Mouse (Mus musculus): Measurements from ENCODE around the gene Cacnb1. TPM values are rescaled to one million over a fixed set of nuclear protein-coding genes. Genes with fewer than 3 reads are reported as not detected.
A peak's percentile ranks its signal among the peaks of the same experiment; 100 is the strongest.

Gene Cacnb1
- polyA plus RNA-seq, 1 experiment: 6.1 TPM

- TF ChIP-seq MAX (IDR thresholded peaks at IDR 0.05): peak; percentile 73
- no peak for TF ChIP-seq MYOD1 (IDR thresholded peaks at IDR 0.05; ENCODE audit: control insufficient read depth, insufficient read length, low read depth)
- peak; percentile 88 for TF ChIP-seq CTCF (IDR thresholded peaks at IDR 0.05; ENCODE audit: control insufficient read depth, insufficient read depth, insufficient read length)
- peak; percentile 0 for TF ChIP-seq USF1 (IDR thresholded peaks at IDR 0.05; ENCODE audit: low read depth)
- no peak for TF ChIP-seq FOSL1 (IDR thresholded peaks at IDR 0.05; ENCODE audit: insufficient read depth, low read length, poor library complexity, severe bottlenecking)
- TF ChIP-seq CEBPB (IDR thresholded peaks at IDR 0.05; ENCODE audit: low read depth): no peak
- no peak for TF ChIP-seq MYOG (IDR thresholded peaks at IDR 0.05; ENCODE audit: control insufficient read depth, extremely low read depth, insufficient read length)
- no peaks in the 10 kb centered on the region for H3K36me3 ChIP-seq (ENCODE audit: control insufficient read depth, insufficient read depth)
- H3ac ChIP-seq (ENCODE audit: control insufficient read depth, insufficient read length, low read depth): peak overlapping the region; percentile 69
- no peaks in the 10 kb centered on the region for H3K27me3 ChIP-seq (ENCODE audit: control insufficient read depth, insufficient read depth, insufficient read length)
- no peaks in the 10 kb centered on the region for H3K79me3 ChIP-seq (ENCODE audit: low read depth)
- H3K4me3 ChIP-seq (ENCODE audit: insufficient read depth, poor library complexity, severe bottlenecking): peak overlapping the region; percentile 69
- no peaks in the 10 kb centered on the region for H3K79me2 ChIP-seq (ENCODE audit: control insufficient read depth, insufficient read depth)
These were observed 35.0 kb downstream of the Cacnb1 start for GRCm38 (mm10) chr11:97987551-97988526.

- TF ChIP-seq MYOD1 (IDR thresholded peaks at IDR 0.05; ENCODE audit: control insufficient read depth, insufficient read length, low read depth): no peak
- TF ChIP-seq MYOG (IDR thresholded peaks at IDR 0.05; ENCODE audit: control insufficient read depth, extremely low read depth, insufficient read length): no peak
- no peak for TF ChIP-seq MAX (IDR thresholded peaks at IDR 0.05)
- TF ChIP-seq CEBPB (IDR thresholded peaks at IDR 0.05; ENCODE audit: low read depth): no peak
- no peak for TF ChIP-seq CTCF (IDR thresholded peaks at IDR 0.05; ENCODE audit: control insufficient read depth, insufficient read depth, insufficient read length)
- TF ChIP-seq USF1 (IDR thresholded peaks at IDR 0.05; ENCODE audit: low read depth): no peak
- no peak for TF ChIP-seq FOSL1 (IDR thresholded peaks at IDR 0.05; ENCODE audit: insufficient read depth, low read length, poor library complexity, severe bottlenecking)
- no peaks in the 10 kb centered on the region for H3K79me3 ChIP-seq (ENCODE audit: low read depth)
- no peaks in the 10 kb centered on the region for H3K79me2 ChIP-seq (ENCODE audit: control insufficient read depth, insufficient read depth)
- peak overlapping the region; percentile 25 for H3K4me3 ChIP-seq (ENCODE audit: insufficient read depth, poor library complexity, severe bottlenecking)
- H3K27me3 ChIP-seq (ENCODE audit: control insufficient read depth, insufficient read depth, insufficient read length): no peaks in the 10 kb centered on the region
- peak overlapping the region; percentile 49 for H3ac ChIP-seq (ENCODE audit: control insufficient read depth, insufficient read length, low read depth)
- H3K36me3 ChIP-seq (ENCODE audit: control insufficient read depth, insufficient read depth): no peaks in the 10 kb centered on the region
These were observed 35.9 kb downstream of the Cacnb1 start for GRCm38 (mm10) chr11:97986738-97987465.

- H3K79me2 ChIP-seq (ENCODE audit: control insufficient read depth, insufficient read depth): no peaks in the 10 kb centered on the region
- no peaks in the 10 kb centered on the region for H3K27me3 ChIP-seq (ENCODE audit: control insufficient read depth, insufficient read depth, insufficient read length)
- H3ac ChIP-seq (ENCODE audit: control insufficient read depth, insufficient read length, low read depth): peak within 1 kb of the TSS; percentile 49
- H3K79me3 ChIP-seq (ENCODE audit: low read depth): no peaks in the 10 kb centered on the region
- no peak for TF ChIP-seq CEBPB (IDR thresholded peaks at IDR 0.05; ENCODE audit: low read depth)
- no peak for TF ChIP-seq MAX (IDR thresholded peaks at IDR 0.05)
- no peak for TF ChIP-seq USF1 (IDR thresholded peaks at IDR 0.05; ENCODE audit: low read depth)
- no peak for TF ChIP-seq MYOD1 (IDR thresholded peaks at IDR 0.05; ENCODE audit: control insufficient read depth, insufficient read length, low read depth)
- no peak for TF ChIP-seq FOSL1 (IDR thresholded peaks at IDR 0.05; ENCODE audit: insufficient read depth, low read length, poor library complexity, severe bottlenecking)
- TF ChIP-seq MYOG (IDR thresholded peaks at IDR 0.05; ENCODE audit: control insufficient read depth, extremely low read depth, insufficient read length): no peak
- TF ChIP-seq CTCF (IDR thresholded peaks at IDR 0.05; ENCODE audit: control insufficient read depth, insufficient read depth, insufficient read length): no peak
- no peaks in the 10 kb centered on the region for H3K36me3 ChIP-seq (ENCODE audit: control insufficient read depth, insufficient read depth)
- H3K4me3 ChIP-seq (ENCODE audit: insufficient read depth, poor library complexity, severe bottlenecking): peak within 1 kb of the TSS; percentile 25
These were observed 36.8 kb downstream of the Cacnb1 start, which contains the start of gene Plxdc1 for GRCm38 (mm10) chr11:97985727-97986677. Plxdc1 (minus strand) TSS chr11:97986444.

- no peaks in the 10 kb centered on the region for H3K27me3 ChIP-seq (ENCODE audit: control insufficient read depth, insufficient read depth, insufficient read length)
- no peak for TF ChIP-seq CEBPB (IDR thresholded peaks at IDR 0.05; ENCODE audit: low read depth)
- no peaks in the 10 kb centered on the region for H3K79me2 ChIP-seq (ENCODE audit: control insufficient read depth, insufficient read depth)
- H3K36me3 ChIP-seq (ENCODE audit: control insufficient read depth, insufficient read depth): no peaks in the 10 kb centered on the region
- no peaks in the 10 kb centered on the region for H3K79me3 ChIP-seq (ENCODE audit: low read depth)
- H3K4me3 ChIP-seq (ENCODE audit: insufficient read depth, poor library complexity, severe bottlenecking): no peak overlapping the region
- H3ac ChIP-seq (ENCODE audit: control insufficient read depth, insufficient read length, low read depth): no peak overlapping the region
These were observed 38.9 kb downstream of the Cacnb1 start for GRCm38 (mm10) chr11:97983983-97984382.

GRCm38 (mm10) chr11:97983506-97983905, 39.3 kb downstream of the Cacnb1 start:
- TF ChIP-seq FOSL1 (IDR thresholded peaks at IDR 0.05; ENCODE audit: insufficient read depth, low read length, poor library complexity, severe bottlenecking) (no peak), MYOG (IDR thresholded peaks at IDR 0.05; ENCODE audit: control insufficient read depth, extremely low read depth, insufficient read length) (no peak), MYOD1 (IDR thresholded peaks at IDR 0.05; ENCODE audit: control insufficient read depth, insufficient read length, low read depth) (no peak), CTCF (IDR thresholded peaks at IDR 0.05; ENCODE audit: control insufficient read depth, insufficient read depth, insufficient read length) (no peak), USF1 (IDR thresholded peaks at IDR 0.05; ENCODE audit: low read depth) (no peak), CEBPB (IDR thresholded peaks at IDR 0.05; ENCODE audit: low read depth) (no peak), MAX (IDR thresholded peaks at IDR 0.05) (no peak)
- Histone ChIP-seq H3ac (ENCODE audit: control insufficient read depth, insufficient read length, low read depth) (no peak overlapping the region), H3K79me3 (ENCODE audit: low read depth) (no peaks in the 10 kb centered on the region), H3K79me2 (ENCODE audit: control insufficient read depth, insufficient read depth) (no peaks in the 10 kb centered on the region), H3K4me3 (ENCODE audit: insufficient read depth, poor library complexity, severe bottlenecking) (no peak overlapping the region), H3K27me3 (ENCODE audit: control insufficient read depth, insufficient read depth, insufficient read length) (no peaks in the 10 kb centered on the region), H3K36me3 (ENCODE audit: control insufficient read depth, insufficient read depth) (no peaks in the 10 kb centered on the region)
